Mouse (Mus musculus) intestine, embryonic 15.5 days (tissue): Measurements from ENCODE around the gene Nmbr. TPM values are rescaled to one million over a fixed set of nuclear protein-coding genes. Genes with fewer than 3 reads are reported as not detected.
A peak's percentile ranks its signal among the peaks of the same experiment; 100 is the strongest.

Experiments used
- ATAC-seq: fragments of 200-750 bp; cut with Nextera tagmentation; 2 replicates; pipeline ENCODE4 v1.8.0; 2017; ENCODE audit warnings: moderate TSS enrichment, moderate library complexity
- H3K27ac ChIP-seq: fragments of 300-500 bp; sonication (generic); 2 replicates; pipeline ENCODE4 v1.5.1; 2015; ENCODE audit warnings: mild to moderate bottlenecking, inconsistent platforms
- H3K27me3 ChIP-seq: fragments of 300-500 bp; sonication (generic); replicated peaks from 2 replicates; pipeline ENCODE4 v1.6.1; 2015; ENCODE audit warnings: inconsistent platforms
- H3K36me3 ChIP-seq: fragments of 300-500 bp; sonication (generic); 2 replicates; pipeline ENCODE4 v1.6.1; 2015; ENCODE audit warnings: inconsistent platforms
- H3K4me1 ChIP-seq: fragments of 300-500 bp; sonication (generic); replicated peaks from 2 replicates; pipeline ENCODE4 v1.6.1; 2015; ENCODE audit warnings: inconsistent platforms
- H3K4me2 ChIP-seq: fragments of 300-500 bp; sonication (generic); replicated peaks from 2 replicates; pipeline ENCODE4 v1.6.1; 2015; ENCODE audit warnings: mild to moderate bottlenecking, inconsistent platforms
- H3K4me3 ChIP-seq: fragments of 300-500 bp; sonication (generic); replicated peaks from 2 replicates; pipeline ENCODE4 v1.5.1; 2015; ENCODE audit warnings: inconsistent platforms
- H3K9ac ChIP-seq: fragments of 300-500 bp; sonication (generic); 2 replicates; pipeline ENCODE4 v1.6.1; 2015; ENCODE audit warnings: inconsistent platforms
- H3K9me3 ChIP-seq: fragments of 300-500 bp; sonication (generic); 2 replicates; pipeline ENCODE4 v1.6.1; 2016; ENCODE audit warnings: inconsistent platforms
- WGBS: fragments of 180-500 bp; shearing (Covaris S2); methylation state at CpG from one replicate; pipeline ENCODE4 v1.1.7; 2015; 5-methylcytosine and 5-hydroxymethylcytosine counted together
- polyA plus RNA-seq: library from polyadenylated mRNA; unstranded; fragments of >200 nt; fragmentation: Nextera tagmentation; extraction: Ambion mirVana; gene quantifications from 2 replicates; pipeline ENCODE4 v1.2.1, GENCODE M21; 2015

Gene Nmbr
- 0.24 and 0.26 TPM in 2 replicates for polyA plus RNA-seq

GRCm38 (mm10) chr10:14705072-14706066 lies at the start of gene Nmbr, which contains the start of gene Vta1:
Gene Nmbr (plus strand): TSS chr10:14705591.
Gene Vta1 (minus strand): TSS chr10:14705560.
- Histone ChIP-seq H3K4me1 (peaks cover 6% of the 10 kb centered on the region; the same call in 1 of the 2 replicates), H3K9ac (peak within 1 kb of the TSS; percentile 82), H3K9me3 (no peaks in the 10 kb centered on the region), H3K36me3 (no peaks in the 10 kb centered on the region), H3K4me2 (peak within 1 kb of the TSS; percentile 53), H3K27me3 (no peaks in the 10 kb centered on the region), H3K4me3 (peak within 1 kb of the TSS; percentile 91), H3K27ac (peak within 1 kb of the TSS; percentile 66)
- peak; percentile 98 for ATAC-seq
- under 1% methylated on average over 50 of the region's 50 CpGs for WGBS

- H3K27me3 ChIP-seq = no peaks in the 10 kb centered on the region
- no peak overlapping the region for H3K4me3 ChIP-seq
- no peaks in the 10 kb centered on the region for H3K9me3 ChIP-seq
- no peak overlapping the region for H3K9ac ChIP-seq
- H3K4me1 ChIP-seq = no peaks in the 10 kb centered on the region
- no peak for ATAC-seq
- no peak overlapping the region for H3K4me2 ChIP-seq
- whole genome bisulfite sequencing = 76% methylated on average over 2 of the region's 2 CpGs
- H3K27ac ChIP-seq = no peak overlapping the region
- H3K36me3 ChIP-seq = peaks cover 13% of the 10 kb centered on the region; the same call in 1 of the 2 replicates
Observed at GRCm38 (mm10) chr10:14660875-14661274, 44.5 kb upstream of the Nmbr start.

- Histone ChIP-seq H3K27me3 (no peaks in the 10 kb centered on the region), H3K27ac (no peak overlapping the region), H3K4me2 (no peak overlapping the region), H3K9ac (no peak overlapping the region), H3K4me3 (no peak overlapping the region), H3K36me3 (peaks cover 13% of the 10 kb centered on the region; the same call in 1 of the 2 replicates), H3K4me1 (no peaks in the 10 kb centered on the region), H3K9me3 (no peaks in the 10 kb centered on the region)
- ATAC-seq = no peak
- 87% methylated on average over 2 of the region's 2 CpGs for WGBS
Observed at GRCm38 (mm10) chr10:14666147-14666546, 39.2 kb upstream of the Nmbr start.

- ATAC-seq = no peak
- 96% methylated on average over 1 of the region's 1 CpGs for WGBS
Observed at GRCm38 (mm10) chr10:14685663-14686062, 19.7 kb upstream of the Nmbr start.

GRCm38 (mm10) chr10:14688785-14689442 lies 16.5 kb upstream of the Nmbr start:
- no peaks in the 10 kb centered on the region for H3K27me3 ChIP-seq
- no peaks in the 10 kb centered on the region for H3K9me3 ChIP-seq
- peaks cover 2% of the 10 kb centered on the region; the same call in 1 of the 2 replicates for H3K36me3 ChIP-seq
- no peak overlapping the region for H3K27ac ChIP-seq
- no peaks in the 10 kb centered on the region for H3K4me1 ChIP-seq
- WGBS = 75% methylated on average over 6 of the region's 6 CpGs
- no peak overlapping the region for H3K9ac ChIP-seq
- no peak for ATAC-seq
- no peak overlapping the region for H3K4me2 ChIP-seq
- H3K4me3 ChIP-seq = no peak overlapping the region

More at GRCm38 (mm10) chr10:14685663-14686062, 19.7 kb upstream of the Nmbr start:
- H3K9me3 ChIP-seq = no peaks in the 10 kb centered on the region
- H3K36me3 ChIP-seq = peaks cover 2% of the 10 kb centered on the region; the same call in 1 of the 2 replicates
- no peak overlapping the region for H3K9ac ChIP-seq
- no peak overlapping the region for H3K4me2 ChIP-seq
- no peaks in the 10 kb centered on the region for H3K27me3 ChIP-seq
- no peak overlapping the region for H3K27ac ChIP-seq
- no peak overlapping the region for H3K4me3 ChIP-seq
- no peaks in the 10 kb centered on the region for H3K4me1 ChIP-seq

GRCm38 (mm10) chr10:14690349-14690748 lies 15.0 kb upstream of the Nmbr start:
- 81% methylated on average over 3 of the region's 3 CpGs for WGBS
- no peak overlapping the region for H3K27ac ChIP-seq
- no peak overlapping the region for H3K4me3 ChIP-seq
- H3K9me3 ChIP-seq = no peaks in the 10 kb centered on the region
- no peaks in the 10 kb centered on the region for H3K27me3 ChIP-seq
- H3K4me2 ChIP-seq = no peak overlapping the region
- H3K4me1 ChIP-seq = no peaks in the 10 kb centered on the region
- no peak overlapping the region for H3K9ac ChIP-seq
- no peak for ATAC-seq
- peaks cover 2% of the 10 kb centered on the region; the same call in 1 of the 2 replicates for H3K36me3 ChIP-seq

- Histone ChIP-seq H3K27ac (no peak overlapping the region), H3K4me2 (no peak overlapping the region), H3K36me3 (no peaks in the 10 kb centered on the region), H3K27me3 (no peaks in the 10 kb centered on the region), H3K9ac (no peak overlapping the region), H3K4me3 (no peak overlapping the region), H3K9me3 (no peaks in the 10 kb centered on the region), H3K4me1 (peaks cover 6% of the 10 kb centered on the region; the same call in 1 of the 2 replicates)
- WGBS = 79% methylated on average over 1 of the region's 1 CpGs
- no peak for ATAC-seq
Observed at GRCm38 (mm10) chr10:14703239-14703638, 2.2 kb upstream of the Nmbr start.

GRCm38 (mm10) chr10:14703830-14704420 lies 1.5 kb upstream of the Nmbr start:
- H3K4me3 ChIP-seq = no peak overlapping the region
- peak overlapping the region; percentile 53 for H3K4me2 ChIP-seq
- H3K27ac ChIP-seq = no peak overlapping the region
- no peak overlapping the region for H3K9ac ChIP-seq
- WGBS = 63% methylated on average over 4 of the region's 4 CpGs
- no peaks in the 10 kb centered on the region for H3K36me3 ChIP-seq
- no peak for ATAC-seq
- no peaks in the 10 kb centered on the region for H3K9me3 ChIP-seq
- H3K27me3 ChIP-seq = no peaks in the 10 kb centered on the region
- peaks cover 6% of the 10 kb centered on the region; the same call in 1 of the 2 replicates for H3K4me1 ChIP-seq

GRCm38 (mm10) chr10:14718114-14718513 lies 12.7 kb downstream of the Nmbr start, which contains the start of gene Gje1:
Gene Gje1 (minus strand): TSS chr10:14718214.
- no peak within 1 kb of the TSS for H3K4me3 ChIP-seq
- no peak for ATAC-seq
- H3K27ac ChIP-seq = no peak within 1 kb of the TSS
- no peaks in the 10 kb centered on the region for H3K27me3 ChIP-seq
- no peak within 1 kb of the TSS for H3K4me2 ChIP-seq
- 69% methylated on average over 3 of the region's 3 CpGs for WGBS
- no peaks in the 10 kb centered on the region for H3K4me1 ChIP-seq
- H3K9me3 ChIP-seq = no peaks in the 10 kb centered on the region
- no peak within 1 kb of the TSS for H3K9ac ChIP-seq
- H3K36me3 ChIP-seq = no peaks in the 10 kb centered on the region

GRCm38 (mm10) chr10:14725671-14726070 lies 20.3 kb downstream of the Nmbr start:
- Histone ChIP-seq H3K27ac (no peak overlapping the region), H3K9ac (no peak overlapping the region), H3K4me1 (no peaks in the 10 kb centered on the region), H3K4me2 (no peak overlapping the region), H3K4me3 (no peak overlapping the region), H3K27me3 (no peaks in the 10 kb centered on the region), H3K36me3 (no peaks in the 10 kb centered on the region), H3K9me3 (no peaks in the 10 kb centered on the region)
- no peak for ATAC-seq
- WGBS = 69% methylated on average over 9 of the region's 9 CpGs

GRCm38 (mm10) chr10:14734285-14734684 lies 28.9 kb downstream of the Nmbr start:
- Histone ChIP-seq H3K27me3 (no peaks in the 10 kb centered on the region), H3K27ac (no peak overlapping the region), H3K36me3 (no peaks in the 10 kb centered on the region), H3K4me3 (no peak overlapping the region), H3K4me1 (no peaks in the 10 kb centered on the region), H3K9ac (no peak overlapping the region), H3K9me3 (no peaks in the 10 kb centered on the region), H3K4me2 (no peak overlapping the region)
- WGBS = 0% methylated on average over 2 of the region's 2 CpGs
- ATAC-seq = no peak
